Mouse (Mus musculus): ENCODE measurements around the gene Fam160a1.

DNA sequence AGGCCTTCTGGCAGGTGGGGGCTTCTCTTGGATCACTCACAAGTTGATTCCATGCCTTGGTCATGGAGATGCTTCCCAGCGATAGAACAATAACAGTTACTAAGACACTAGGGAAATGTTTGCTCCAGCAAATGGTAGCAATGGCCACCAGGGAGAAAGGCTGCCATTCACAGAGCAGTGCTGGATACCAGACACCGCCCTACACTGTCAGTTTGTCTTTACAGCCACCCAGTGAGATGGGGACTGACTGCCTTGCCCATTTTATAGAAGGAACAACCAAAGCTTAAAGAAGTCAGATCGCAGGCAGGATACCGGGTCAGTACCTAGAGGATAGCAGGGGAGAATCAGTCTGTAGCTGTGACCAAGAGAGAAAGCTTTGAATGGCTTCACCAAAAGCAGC, 59.7 kb downstream of the Fam160a1 start:
- TF ChIP-seq CTCF (IDR thresholded peaks at IDR 0.05; ENCODE audit: control insufficient read depth, insufficient read depth, insufficient read length) (no peak), MYOD1 (IDR thresholded peaks at IDR 0.05; ENCODE audit: control insufficient read depth, insufficient read length, low read depth) (no peak), MYOG (IDR thresholded peaks at IDR 0.05; ENCODE audit: control insufficient read depth, extremely low read depth, insufficient read length) (no peak), FOSL1 (IDR thresholded peaks at IDR 0.05; ENCODE audit: insufficient read depth, low read length, poor library complexity, severe bottlenecking) (no peak), USF1 (IDR thresholded peaks at IDR 0.05; ENCODE audit: low read depth) (no peak)

Measured in C2C12 (cell line).